Mouse (Mus musculus): Measurements from ENCODE around the gene Vmn2r14. TPM values are rescaled to one million over a fixed set of nuclear protein-coding genes. Genes with fewer than 3 reads are reported as not detected.
"Not testable (repeated sequence)": the region's sequence is repeated elsewhere in the genome, so short reads cannot be mapped to it uniquely, and the experiment has no call there.

The Vmn2r14 gene
- not detected for total RNA-seq (2021)
- long read RNA-seq, experiment 1, result 0 reads
- long read RNA-seq, experiment 2, result 0 reads

GRCm38 (mm10) chr5:109224608-109225007 lies at the start of gene Vmn2r14:
TSS of gene Vmn2r14 (minus strand) at chr5:109224708.
- no peak for DNase-seq
- intact Hi-C loops (cut with DNase I), result no loop called here

GRCm38 (mm10) chr5:109192099-109192498 lies 32.4 kb downstream of the Vmn2r14 start, which contains the start of gene Vmn2r13:
TSS of gene Vmn2r13 (minus strand) at chr5:109192199.
- intact Hi-C loops (cut with DNase I); DNase-seq: not testable (repeated sequence)

GRCm38 (mm10) chr5:109166851-109167250 lies 57.7 kb downstream of the Vmn2r14 start:
- intact Hi-C loops (cut with DNase I); DNase-seq: not testable (repeated sequence)

Other genes starting within 250 kb of the Vmn2r14 start
- gene Vmn2r10, start 218.2 kb downstream of the Vmn2r14 start, total RNA-seq (2021), result not detected
- gene Vmn2r11, start 165.1 kb downstream of the Vmn2r14 start, total RNA-seq (2021), result not detected
- not detected for gene Vmn2r12, start 126.8 kb downstream of the Vmn2r14 start, total RNA-seq (2021)
- not detected for gene Vmn2r13, start 32.5 kb downstream of the Vmn2r14 start, total RNA-seq (2021)
- gene Vmn2r15, start 72.9 kb upstream of the Vmn2r14 start, total RNA-seq (2021), result not detected
- not detected for gene Vmn2r16, start 105.5 kb upstream of the Vmn2r14 start, total RNA-seq (2021)
- not detected for gene Vmn2r17, start 195.0 kb upstream of the Vmn2r14 start, total RNA-seq (2021)